Mouse (Mus musculus): ENCODE results near the gene Gna15. TPM values are rescaled to one million over a fixed set of nuclear protein-coding genes. Genes with fewer than 3 reads are reported as not detected.

Gene Gna15
- polyA plus RNA-seq, 1 experiment, result not detected

- Histone ChIP-seq H3ac (ENCODE audit: control insufficient read depth, insufficient read length) (no peak overlapping the region), H3K36me3 (ENCODE audit: control insufficient read depth, insufficient read depth) (no peaks in the 10 kb centered on the region), H3K27me3 (ENCODE audit: control insufficient read depth, insufficient read depth, insufficient read length) (no peaks in the 10 kb centered on the region), H3K4me2 (ENCODE audit: low read depth) (peak overlapping the region; percentile 77), H3K4me3 (peak overlapping the region; percentile 94), H3K79me2 (ENCODE audit: control insufficient read depth, insufficient read depth) (peaks cover 23% of the 10 kb centered on the region)
- TF ChIP-seq POLR2AphosphoS2 (IDR thresholded peaks at IDR 0.05; ENCODE audit: insufficient read length, low read depth) (no peak), SRF (IDR thresholded peaks at IDR 0.05; ENCODE audit: control insufficient read depth, insufficient read length, low read depth) (no peak), MYOG (IDR thresholded peaks at IDR 0.05; ENCODE audit: control insufficient read depth in 1 of 3, insufficient read depth in 1 of 3, insufficient read length in 2 of 3, low read depth in 2 of 3) (no peak), E2F4 (IDR thresholded peaks at IDR 0.05; ENCODE audit: insufficient read depth) (no peak), USF1 (IDR thresholded peaks at IDR 0.05; ENCODE audit: low read depth) (no peak), MYOD1 (IDR thresholded peaks at IDR 0.05; ENCODE audit: control insufficient read depth in 1 of 3, insufficient read length in 2 of 3, low read depth in 2 of 3) (no peak), REST (IDR thresholded peaks at IDR 0.05; ENCODE audit: insufficient read depth, insufficient read length) (no peak), TCF3 (IDR thresholded peaks at IDR 0.05; ENCODE audit: insufficient read length, low read depth) (no peak), CEBPB (IDR thresholded peaks at IDR 0.05; ENCODE audit: insufficient read depth, poor library complexity, severe bottlenecking) (no peak), TCF12 (IDR thresholded peaks at IDR 0.05; ENCODE audit: insufficient read depth, poor library complexity, severe bottlenecking) (no peak), MAX (IDR thresholded peaks at IDR 0.05; ENCODE audit: low read depth) (no peak), POLR2A (IDR thresholded peaks at IDR 0.05; ENCODE audit: insufficient read length, low read depth) (no peak)
Observed at GRCm38 (mm10) chr10:81497401-81498270, 26.4 kb downstream of the Gna15 start.

DNA sequence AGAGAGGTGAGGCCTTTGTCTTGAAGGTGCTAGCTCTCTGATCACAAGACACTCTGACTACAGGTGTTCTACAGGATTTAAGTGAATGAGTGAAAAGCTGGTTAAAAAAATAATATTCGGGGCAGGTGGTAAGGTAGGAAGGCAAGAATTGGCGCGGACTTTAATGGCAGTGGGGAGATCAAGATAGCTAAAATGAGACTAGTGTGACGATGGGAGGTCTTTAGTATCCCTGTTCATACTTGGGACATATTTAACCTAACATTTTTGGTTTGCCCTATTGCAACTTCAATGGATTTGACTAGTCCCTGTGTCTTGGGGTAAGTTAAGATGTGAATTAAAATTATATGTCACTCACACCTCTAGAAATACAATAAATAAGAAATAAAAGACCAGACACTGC, 27.1 kb downstream of the Gna15 start:
- TF ChIP-seq MYOD1 (IDR thresholded peaks at IDR 0.05; ENCODE audit: control insufficient read depth in 1 of 3, insufficient read length in 2 of 3, low read depth in 2 of 3), result no peak
- no peak for TF ChIP-seq MAX (IDR thresholded peaks at IDR 0.05; ENCODE audit: low read depth)
- TF ChIP-seq TCF12 (IDR thresholded peaks at IDR 0.05; ENCODE audit: insufficient read depth, poor library complexity, severe bottlenecking), result no peak
- TF ChIP-seq REST (IDR thresholded peaks at IDR 0.05; ENCODE audit: insufficient read depth, insufficient read length), result no peak
- TF ChIP-seq MYOG (IDR thresholded peaks at IDR 0.05; ENCODE audit: control insufficient read depth in 1 of 3, insufficient read depth in 1 of 3, insufficient read length in 2 of 3, low read depth in 2 of 3), result no peak
- no peak for TF ChIP-seq POLR2A (IDR thresholded peaks at IDR 0.05; ENCODE audit: insufficient read length, low read depth)
- TF ChIP-seq POLR2AphosphoS2 (IDR thresholded peaks at IDR 0.05; ENCODE audit: insufficient read length, low read depth), result no peak
- peaks cover 23% of the 10 kb centered on the region for H3K79me2 ChIP-seq (ENCODE audit: control insufficient read depth, insufficient read depth)
- peak overlapping the region; percentile 77 for H3K4me2 ChIP-seq (ENCODE audit: low read depth)
- H3ac ChIP-seq (ENCODE audit: control insufficient read depth, insufficient read length), result no peak overlapping the region
- no peaks in the 10 kb centered on the region for H3K27me3 ChIP-seq (ENCODE audit: control insufficient read depth, insufficient read depth, insufficient read length)
- peak overlapping the region; percentile 94 for H3K4me3 ChIP-seq
- peaks cover 6% of the 10 kb centered on the region for H3K36me3 ChIP-seq (ENCODE audit: control insufficient read depth, insufficient read depth)

GRCm38 (mm10) chr10:81496264-81496901, 27.6 kb downstream of the Gna15 start, which contains the start of gene Ncln:
Gene Ncln (minus strand): TSS chr10:81496392.
- TF ChIP-seq TCF3 (IDR thresholded peaks at IDR 0.05; ENCODE audit: insufficient read length, low read depth) (no peak), POLR2A (IDR thresholded peaks at IDR 0.05; ENCODE audit: insufficient read length, low read depth) (peak; percentile 98), E2F4 (IDR thresholded peaks at IDR 0.05; ENCODE audit: insufficient read depth) (peak; percentile 84), MYOG (IDR thresholded peaks at IDR 0.05; ENCODE audit: control insufficient read depth in 1 of 3, insufficient read depth in 1 of 3, insufficient read length in 2 of 3, low read depth in 2 of 3) (peak in 1 of 3 experiments; percentile 43), SRF (IDR thresholded peaks at IDR 0.05; ENCODE audit: control insufficient read depth, insufficient read length, low read depth) (peak; percentile 47), MAX (IDR thresholded peaks at IDR 0.05; ENCODE audit: low read depth) (peak; percentile 93), USF1 (IDR thresholded peaks at IDR 0.05; ENCODE audit: low read depth) (no peak), CEBPB (IDR thresholded peaks at IDR 0.05; ENCODE audit: insufficient read depth, poor library complexity, severe bottlenecking) (no peak), TCF12 (IDR thresholded peaks at IDR 0.05; ENCODE audit: insufficient read depth, poor library complexity, severe bottlenecking) (no peak), POLR2AphosphoS2 (IDR thresholded peaks at IDR 0.05; ENCODE audit: insufficient read length, low read depth) (peak; percentile 95), REST (IDR thresholded peaks at IDR 0.05; ENCODE audit: insufficient read depth, insufficient read length) (no peak), MYOD1 (IDR thresholded peaks at IDR 0.05; ENCODE audit: control insufficient read depth in 1 of 3, insufficient read length in 2 of 3, low read depth in 2 of 3) (peak in 1 of 3 experiments; percentile 4)
- H3ac ChIP-seq (ENCODE audit: control insufficient read depth, insufficient read length), result peak within 1 kb of the TSS; percentile 95
- peaks cover 10% of the 10 kb centered on the region for H3K36me3 ChIP-seq (ENCODE audit: control insufficient read depth, insufficient read depth)
- peak within 1 kb of the TSS; percentile 94 for H3K4me3 ChIP-seq
- H3K27me3 ChIP-seq (ENCODE audit: control insufficient read depth, insufficient read depth, insufficient read length), result no peaks in the 10 kb centered on the region
- H3K4me2 ChIP-seq (ENCODE audit: low read depth), result peak within 1 kb of the TSS; percentile 85
- peaks cover 23% of the 10 kb centered on the region for H3K79me2 ChIP-seq (ENCODE audit: control insufficient read depth, insufficient read depth)

GRCm38 (mm10) chr10:81495616-81496263, 28.3 kb downstream of the Gna15 start:
- Histone ChIP-seq H3K36me3 (ENCODE audit: control insufficient read depth, insufficient read depth) (peaks cover 10% of the 10 kb centered on the region), H3K27me3 (ENCODE audit: control insufficient read depth, insufficient read depth, insufficient read length) (no peaks in the 10 kb centered on the region), H3ac (ENCODE audit: control insufficient read depth, insufficient read length) (peak overlapping the region; percentile 95), H3K4me3 (peak overlapping the region; percentile 94), H3K79me2 (ENCODE audit: control insufficient read depth, insufficient read depth) (peaks cover 23% of the 10 kb centered on the region), H3K4me2 (ENCODE audit: low read depth) (peak overlapping the region; percentile 85)
- no peak for TF ChIP-seq MYOD1 (IDR thresholded peaks at IDR 0.05; ENCODE audit: control insufficient read depth in 1 of 3, insufficient read length in 2 of 3, low read depth in 2 of 3)
- TF ChIP-seq E2F4 (IDR thresholded peaks at IDR 0.05; ENCODE audit: insufficient read depth), result no peak
- no peak for TF ChIP-seq MYOG (IDR thresholded peaks at IDR 0.05; ENCODE audit: control insufficient read depth in 1 of 3, insufficient read depth in 1 of 3, insufficient read length in 2 of 3, low read depth in 2 of 3)
- no peak for TF ChIP-seq USF1 (IDR thresholded peaks at IDR 0.05; ENCODE audit: low read depth)
- no peak for TF ChIP-seq MAX (IDR thresholded peaks at IDR 0.05; ENCODE audit: low read depth)

Measured in myocyte (in vitro differentiated cells).